Mouse (Mus musculus) liver, embryonic 14.5 days (tissue): ENCODE measurements around the gene Rita1.

ENCODE experiments used
- CTCF ChIP-seq: IDR thresholded peaks from 2 replicates; pipeline ENCODE4 v1.5.1; 2016; ENCODE audit warnings: antibody characterized with exemption, low read depth, control low read depth
- EP300 ChIP-seq: IDR thresholded peaks from 2 replicates; pipeline ENCODE4 v1.6.1; 2016; ENCODE audit warnings: antibody characterized with exemption, low read depth

DNA sequence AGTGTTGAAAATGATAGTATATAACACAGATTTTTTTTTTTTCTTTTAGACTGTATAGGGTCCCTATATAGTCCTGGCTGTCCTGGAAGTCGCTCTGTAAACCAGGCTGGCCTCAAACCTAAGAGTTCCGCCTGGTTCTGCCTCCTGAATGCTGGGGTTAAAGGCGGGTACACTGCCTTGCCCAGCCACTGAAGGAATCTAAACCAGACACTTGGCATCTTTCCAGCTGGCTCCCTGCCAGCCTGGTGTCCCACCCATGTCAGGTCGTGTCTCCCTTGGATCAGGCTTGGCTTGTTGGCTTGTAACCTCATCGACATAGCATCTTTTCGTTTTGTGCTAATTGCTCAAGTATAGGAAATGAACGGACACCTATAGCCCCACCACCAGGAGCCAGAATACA, 16.2 kb upstream of the Rita1 start:
- TF ChIP-seq EP300 (no peak), CTCF (no peak)
